Mouse (Mus musculus) adrenal gland, adult 18-20 months (tissue): Measurements from ENCODE around the gene Rpl3. TPM values are rescaled to one million over a fixed set of nuclear protein-coding genes. Genes with fewer than 3 reads are reported as not detected.

Experiments used
- DNase-seq, 2 experiments: peaks; one replicate each; pipeline ENCODE4 v3.0.0; 2021 to 2022; ENCODE audit warnings: low spot score in 2 of 2
- microRNA-seq, 2 experiments: library from miRNA; unstranded; fragments of <30 nt; microRNA quantifications; one replicate each; pipeline ENCODE4 v1.2.0; 2021; ENCODE audit warnings: borderline number of aligned reads in 2 of 2
- total RNA-seq, 2 experiments: library from RNA; stranded (reverse); gene quantifications; 1 replicate in 1 of 2; 2 replicates in 1 of 2; pipeline ENCODE4 v1.2.3; 2021

Rpl3 gene
- total RNA-seq, 2 experiments from 2014 or later: 584 to 618 TPM

DNA sequence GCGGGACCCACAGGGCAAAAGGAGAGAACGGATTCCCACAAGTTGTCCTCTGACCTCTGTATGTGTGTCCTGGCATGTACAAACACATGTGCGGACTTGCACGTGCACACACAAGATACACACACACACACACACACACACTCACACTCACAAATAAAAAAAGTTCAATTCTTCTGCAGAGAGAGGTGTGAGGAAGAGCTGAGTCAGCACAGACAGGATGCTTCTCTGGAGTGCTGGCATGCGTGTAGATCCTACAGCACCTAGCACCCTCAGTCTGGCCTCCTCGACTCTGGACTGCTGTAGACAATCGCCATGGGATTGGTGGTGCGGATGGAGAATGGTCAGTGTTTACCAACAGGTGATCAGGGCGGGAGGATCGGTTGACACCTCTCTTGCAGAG is 47.4 kb downstream of the Rpl3 start:
- no peak for DNase-seq

DNA sequence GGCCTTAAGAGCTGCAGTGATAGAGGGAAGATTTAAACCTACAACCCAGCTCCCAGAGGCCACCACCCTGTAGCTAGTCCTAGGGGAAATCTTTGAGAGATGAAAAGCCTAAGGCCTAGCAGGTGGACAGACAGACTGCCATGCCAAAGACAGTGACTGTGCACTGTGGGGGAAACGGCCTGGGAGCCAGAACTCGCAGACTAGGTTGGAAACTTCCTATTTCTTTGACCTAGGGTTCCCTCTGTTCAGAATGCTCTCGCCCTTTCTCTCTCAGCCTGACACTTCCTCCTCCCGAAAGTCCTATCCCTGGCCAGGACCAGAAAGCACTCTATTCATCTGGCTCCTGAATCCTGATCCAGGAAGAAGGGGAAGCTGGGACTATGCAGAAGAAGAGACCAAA is 49.5 kb downstream of the Rpl3 start:
- no peak for DNase-seq

DNA sequence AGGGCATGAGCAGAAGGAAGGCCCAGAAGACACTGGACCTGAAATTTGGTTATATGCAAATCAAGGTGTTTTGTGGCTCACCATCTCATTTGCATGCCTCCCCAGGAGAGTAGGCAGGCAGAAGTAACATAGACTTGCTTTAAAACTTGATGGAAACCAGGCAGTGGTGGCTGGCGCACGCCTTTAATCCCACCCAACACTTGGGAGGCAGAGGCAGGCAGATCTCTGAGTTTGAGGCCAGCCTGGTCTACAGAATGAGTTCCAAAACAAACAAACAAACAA is 53.6 kb downstream of the Rpl3 start:
- DNase-seq: no peak

DNA sequence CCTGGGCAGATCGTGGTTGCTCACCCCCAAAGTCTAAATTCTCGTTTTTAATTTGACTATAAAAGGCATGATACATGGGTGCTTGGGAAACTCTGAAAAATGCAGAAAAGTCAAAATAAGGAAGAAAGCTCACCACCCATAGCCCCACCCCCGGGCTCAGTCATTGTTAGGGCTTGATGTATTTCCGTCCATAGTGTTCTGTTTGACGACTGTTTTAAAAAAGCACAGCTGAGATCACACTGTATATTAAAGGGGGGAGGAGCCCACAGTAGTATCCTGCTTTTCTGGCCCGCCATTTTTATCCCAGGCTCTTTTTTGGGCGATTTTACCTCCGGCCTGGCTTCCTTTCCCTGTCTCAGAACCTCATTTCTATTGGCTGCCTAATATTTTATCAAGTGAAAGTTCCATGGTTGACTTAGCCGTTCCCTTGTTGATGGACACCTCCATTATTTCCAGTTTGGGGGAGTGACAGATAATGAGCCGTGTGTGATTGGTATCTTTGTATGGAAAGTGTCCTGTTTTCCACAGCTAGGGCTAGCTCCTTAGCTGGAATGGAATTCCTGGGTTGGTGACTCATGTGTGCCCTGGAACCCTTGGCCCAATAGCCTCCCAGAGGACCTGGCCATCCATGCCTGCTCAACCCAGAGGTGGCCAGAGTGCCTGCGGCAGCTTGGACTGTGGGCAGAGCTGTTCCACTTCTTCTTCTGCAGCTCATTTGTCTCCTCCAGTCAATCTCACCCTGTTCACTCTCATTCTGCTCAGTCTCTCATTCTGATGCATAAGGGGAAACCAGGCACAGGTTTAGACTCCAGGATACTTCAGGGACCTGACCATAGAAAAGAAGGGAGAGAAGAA is 54.2 kb downstream of the Rpl3 start:
- no peak for DNase-seq

DNA sequence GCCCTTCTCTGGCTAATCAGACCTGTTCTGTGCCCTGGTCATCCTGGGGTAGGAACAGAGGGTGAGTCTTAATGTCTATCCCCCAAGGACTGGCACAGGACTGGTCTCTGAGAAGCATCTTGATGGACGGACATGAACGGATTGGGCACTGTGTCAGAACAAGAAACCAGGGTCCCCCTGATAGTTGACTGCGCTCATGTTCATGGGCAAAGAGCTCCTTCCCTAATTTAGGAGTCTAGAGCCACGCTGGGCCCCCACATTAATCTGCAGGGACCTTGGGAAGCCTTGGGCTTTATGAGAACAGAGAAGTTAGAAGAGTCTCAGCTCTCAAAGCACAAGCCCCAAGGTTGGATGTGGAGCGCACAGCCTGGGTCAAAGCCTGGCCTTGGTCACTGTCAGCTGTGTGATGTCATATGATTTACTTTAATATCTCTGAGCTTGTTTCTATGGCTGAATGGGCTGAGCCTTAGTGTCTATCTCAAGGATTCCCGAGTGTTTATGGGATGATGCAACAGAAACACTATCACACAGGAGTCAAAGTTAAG is 56.3 kb downstream of the Rpl3 start:
- DNase-seq: peak in 1 of 2 experiments; percentile 44

DNA sequence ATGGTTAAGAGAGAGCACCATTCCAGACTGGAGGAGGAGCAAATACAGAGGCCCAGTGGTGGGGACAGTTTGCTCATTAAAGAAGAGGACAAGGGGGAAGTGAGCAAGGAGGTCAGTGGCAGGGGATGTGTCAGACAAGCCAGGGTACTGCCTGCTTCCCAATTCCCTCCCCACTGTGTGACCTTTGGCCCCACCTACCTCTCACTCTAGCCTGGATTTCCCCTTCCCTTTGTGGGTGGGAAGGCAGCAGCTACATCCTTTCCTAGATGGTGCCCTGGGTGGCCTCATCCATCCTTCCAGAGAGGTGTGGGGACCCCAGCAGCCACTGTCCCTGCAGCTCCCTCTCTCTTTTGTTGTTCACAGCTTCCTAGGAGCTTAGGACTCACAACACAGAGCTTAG is 56.8 kb downstream of the Rpl3 start:
- no peak for DNase-seq

DNA sequence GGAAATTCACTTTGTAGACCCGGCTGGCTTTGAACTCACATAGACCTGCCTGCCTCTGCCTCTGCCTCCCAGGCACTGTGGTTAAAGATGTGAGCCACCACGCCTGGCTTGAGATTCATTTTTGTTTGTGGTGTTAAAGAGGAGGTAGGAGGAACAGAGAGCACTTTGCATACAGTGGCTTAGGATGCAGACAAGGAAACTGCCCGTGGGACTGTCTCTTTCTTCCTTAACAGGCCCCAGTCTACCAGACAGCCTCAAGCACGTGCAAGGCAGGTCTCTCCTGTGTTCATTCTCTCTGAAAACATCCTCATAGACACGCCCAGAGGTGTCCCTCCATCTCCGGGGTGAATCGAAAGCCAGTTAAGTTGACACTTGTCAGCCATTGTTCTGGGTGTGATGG is 57.3 kb downstream of the Rpl3 start:
- no peak for DNase-seq

DNA sequence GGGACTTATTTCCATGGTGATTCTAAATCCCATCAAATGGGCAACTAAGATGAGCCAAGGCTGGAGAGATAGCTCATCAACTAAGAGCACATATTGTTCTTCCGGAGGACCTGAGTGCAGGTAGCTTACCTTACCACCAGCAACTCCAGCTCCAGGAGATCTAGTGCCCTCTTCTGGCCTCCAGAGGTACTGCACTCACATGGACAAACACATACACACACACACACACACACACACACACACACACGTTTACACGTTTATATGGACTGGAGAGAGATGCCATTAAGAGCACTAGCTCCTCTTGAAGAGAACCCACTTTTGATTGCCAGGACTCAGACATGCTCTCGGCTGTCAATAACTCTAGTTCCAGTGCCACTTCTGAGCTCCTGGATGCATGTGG is 60.5 kb downstream of the Rpl3 start:
- DNase-seq: no peak

DNA sequence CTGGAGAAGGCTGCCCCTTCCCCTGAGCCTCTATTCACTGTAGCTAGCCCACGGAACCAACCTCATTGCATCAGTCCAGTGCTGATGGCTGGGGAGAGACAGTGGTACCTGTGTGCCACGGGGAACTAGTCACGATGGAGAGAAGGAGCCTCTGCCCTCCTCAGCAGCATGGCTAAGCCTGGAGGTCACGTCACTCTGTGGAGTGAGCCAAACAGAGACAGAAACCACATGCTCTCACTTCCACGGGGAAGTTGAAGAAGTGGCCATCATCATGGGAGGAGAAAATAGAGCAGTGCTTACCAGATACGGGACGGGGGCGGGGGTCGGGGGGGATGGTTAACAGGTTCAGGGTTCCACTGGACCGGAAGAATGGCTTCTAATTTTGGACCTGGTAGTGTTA is 61.3 kb downstream of the Rpl3 start:
- DNase-seq: no peak

DNA sequence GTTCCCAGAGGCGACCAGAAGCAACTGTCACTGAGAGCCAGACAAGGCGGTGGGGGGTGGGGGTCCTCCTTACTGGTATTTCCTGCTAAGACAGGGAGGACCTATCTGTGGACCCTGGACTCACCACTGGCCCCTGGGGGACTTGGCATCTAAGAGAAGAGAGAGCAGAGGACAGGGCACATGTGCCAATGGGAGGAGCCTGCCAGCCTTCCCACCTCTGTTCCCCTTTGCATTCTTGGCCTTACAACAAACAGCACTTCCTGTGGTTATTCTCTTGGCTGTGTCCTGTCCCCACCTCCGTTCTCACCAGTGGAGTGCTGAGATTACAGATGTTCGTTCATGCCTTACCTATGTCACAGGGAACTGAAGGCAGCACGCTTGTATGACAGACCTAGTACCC is 62.8 kb downstream of the Rpl3 start:
- DNase-seq: no peak

Small RNAs within 50 kb of the gene (microRNA-seq; reads per million reads assigned to microRNA genes)
- gene Snord43: 366 to 440 reads per million in 2 experiments

Other genes starting within 250 kb of the Rpl3 start
- gene Apobec3, start 200.2 kb downstream of the Rpl3 start, total RNA-seq: 10 to 100 TPM; 12.8 to 13.0 TPM
- 10 to 100 TPM; 20.8 to 24.7 TPM for gene Cbx7, start 120.7 kb downstream of the Rpl3 start, total RNA-seq
- gene Pdgfb, start 76.9 kb downstream of the Rpl3 start, total RNA-seq: 10 to 100 TPM; 46.1 to 47.6 TPM
- 10 to 100 TPM; 25.7 to 59.9 TPM for gene Syngr1, start 534 bp downstream of the Rpl3 start, total RNA-seq
- 1 to 10 TPM; 9.3 to 9.4 TPM for gene Tab1, start 41.3 kb upstream of the Rpl3 start, total RNA-seq
- gene Mgat3, start 81.9 kb upstream of the Rpl3 start, total RNA-seq: 1 to 10 TPM; 8.2 to 8.7 TPM
- gene Mief1, start 142.2 kb upstream of the Rpl3 start, total RNA-seq: 10 to 100 TPM; 45.3 to 52.3 TPM
- gene AC140267.1, start 144.0 kb upstream of the Rpl3 start, total RNA-seq: 10 to 100 TPM in 1 of 2 experiments, not detected in 1; 11.6 TPM
- gene Atf4, start 163.3 kb upstream of the Rpl3 start, total RNA-seq: 100 to 1,000 TPM; 237 to 275 TPM
- gene Rps19bp1, start 172.4 kb upstream of the Rpl3 start, total RNA-seq: 10 to 100 TPM; 42.6 to 48.1 TPM
- under 1 TPM; 0.29 to 0.40 TPM for gene Cacna1i, start 195.4 kb upstream of the Rpl3 start, total RNA-seq